Mouse (Mus musculus) CH12.LX (cell line): ENCODE data around the gene Akr1c20. TPM values are rescaled to one million over a fixed set of nuclear protein-coding genes. Genes with fewer than 3 reads are reported as not detected.

Source experiments
- DNase-seq: peaks from one replicate; pipeline ENCODE4 v3.0.0-alpha.2; 2013; ENCODE audit errors: extremely low read depth
- H3K27ac ChIP-seq: 2 replicates; pipeline ENCODE4 v1.5.1; 2012; ENCODE audit warnings: low read depth, mild to moderate bottlenecking, control low read depth, moderate library complexity; ENCODE audit not compliant: insufficient read depth
- H3K27me3 ChIP-seq: replicated peaks from 2 replicates; pipeline ENCODE3; 2012; ENCODE audit warnings: inconsistent platforms
- H3K36me3 ChIP-seq, 2 experiments: replicated peaks in 1 of 2; 2 replicates each; pipeline versions ENCODE3 to v1.6.1; 2012; ENCODE audit warnings: inconsistent platforms in 1 of 2, low read length in 1 of 2, mild to moderate bottlenecking in 1 of 2, mixed read lengths in 1 of 2, moderate library complexity in 1 of 2; ENCODE audit not compliant: control insufficient read depth in 1 of 2, insufficient read depth in 1 of 2
- H3K4me1 ChIP-seq, 2 experiments: 2 replicates each; pipeline ENCODE4 v1.6.1; 2012; ENCODE audit warnings: inconsistent platforms in 1 of 2, moderate library complexity in 1 of 2; ENCODE audit not compliant: insufficient read depth in 2 of 2, control insufficient read depth in 1 of 2
- H3K4me2 ChIP-seq: 2 replicates; pipeline ENCODE4 v1.6.1; 2012; ENCODE audit warnings: low read depth, mild to moderate bottlenecking, control low read depth; ENCODE audit not compliant: poor library complexity, insufficient read depth, severe bottlenecking
- H3K4me3 ChIP-seq, 3 experiments: fragments of 150-350 bp in 1 of 3; sonication (generic) in 1 of 3; replicated peaks in 1 of 3; 2 replicates each; pipeline versions ENCODE3 to v1.5.1; 2011 to 2012; ENCODE audit warnings: low read depth in 2 of 3, low read length in 2 of 3, mild to moderate bottlenecking in 2 of 3, moderate library complexity in 2 of 3, control low read depth in 1 of 3, improper control_type of control experiment in 1 of 3, inconsistent platforms in 1 of 3, mixed read lengths in 1 of 3; ENCODE audit not compliant: poor library complexity in 1 of 3
- H3K79me2 ChIP-seq: replicated peaks from 2 replicates; pipeline ENCODE4 v1.6.1; 2012; ENCODE audit warnings: mild to moderate bottlenecking, moderate library complexity; ENCODE audit not compliant: control insufficient read depth, poor library complexity, insufficient read depth, severe bottlenecking; ENCODE audit errors: extremely low read depth
- H3K9ac ChIP-seq: 2 replicates; pipeline ENCODE4 v1.6.1; 2012; ENCODE audit warnings: low read depth, mild to moderate bottlenecking, control low read depth, moderate library complexity; ENCODE audit not compliant: insufficient read depth
- H3K9me3 ChIP-seq: replicated peaks from 2 replicates; pipeline ENCODE3; 2012; ENCODE audit warnings: low read length, inconsistent platforms, mixed read lengths
- E2F4 ChIP-seq: IDR thresholded peaks from 2 replicates; pipeline ENCODE4 v1.6.1; 2011; ENCODE audit warnings: low read depth, low read length, improper control_type of control experiment; ENCODE audit not compliant: insufficient replicate concordance
- ETS1 ChIP-seq: conservative IDR thresholded peaks from 2 replicates; pipeline ENCODE4 v1.6.1; 2012; ENCODE audit warnings: low read depth, mild to moderate bottlenecking, inconsistent platforms, low read length, improper control_type of control experiment, moderate library complexity
- IRF4 ChIP-seq: IDR thresholded peaks from 2 replicates; pipeline ENCODE4 v1.6.1; 2014; ENCODE audit warnings: low read depth, mild to moderate bottlenecking, inconsistent platforms, low read length, improper control_type of control experiment
- JUN ChIP-seq: IDR thresholded peaks from 2 replicates; pipeline ENCODE4 v1.6.1; 2011; ENCODE audit warnings: low read depth, mild to moderate bottlenecking, low read length, improper control_type of control experiment, moderate library complexity; ENCODE audit not compliant: insufficient read depth
- MAZ ChIP-seq: IDR thresholded peaks from 2 replicates; pipeline ENCODE4 v1.6.1; 2012; ENCODE audit warnings: low read depth, mild to moderate bottlenecking, inconsistent platforms, low read length, improper control_type of control experiment, moderate library complexity
- MEF2A ChIP-seq: IDR thresholded peaks from 2 replicates; pipeline ENCODE4 v1.6.1; 2014; ENCODE audit warnings: low read depth, mild to moderate bottlenecking, inconsistent platforms, low read length, improper control_type of control experiment, borderline replicate concordance
- MXI1 ChIP-seq: IDR thresholded peaks from 2 replicates; pipeline ENCODE4 v1.6.1; 2011; ENCODE audit warnings: mild to moderate bottlenecking, low read depth, low read length, improper control_type of control experiment
- PAX5 ChIP-seq: IDR thresholded peaks from 2 replicates; pipeline ENCODE4 v1.6.1; 2012; ENCODE audit warnings: low read length, inconsistent platforms, mixed read lengths
- POLR2A ChIP-seq: IDR thresholded peaks from 2 replicates; pipeline ENCODE4 v1.6.1; 2011; ENCODE audit warnings: low read depth, mild to moderate bottlenecking, improper control_type of control experiment, low read length
- SIN3A ChIP-seq: IDR thresholded peaks from 2 replicates; pipeline ENCODE4 v1.6.1; 2012; ENCODE audit warnings: low read length, improper control_type of control experiment, inconsistent platforms
- TBP ChIP-seq: conservative IDR thresholded peaks from 2 replicates; pipeline ENCODE4 v1.6.1; 2011; ENCODE audit warnings: low read depth, low read length, improper control_type of control experiment
- USF1 ChIP-seq: IDR thresholded peaks from 2 replicates; pipeline ENCODE4 v1.6.1; 2014; ENCODE audit warnings: low read depth, mild to moderate bottlenecking, inconsistent platforms, low read length, improper control_type of control experiment
- USF2 ChIP-seq: conservative IDR thresholded peaks from 2 replicates; pipeline ENCODE4 v1.6.1; 2011; ENCODE audit warnings: low read depth, low read length, improper control_type of control experiment
- ZKSCAN1 ChIP-seq: IDR thresholded peaks from 2 replicates; pipeline ENCODE4 v1.6.1; 2012; ENCODE audit warnings: low read depth, inconsistent platforms, low read length, improper control_type of control experiment, borderline replicate concordance
- ZMIZ1 ChIP-seq: IDR thresholded peaks from 2 replicates; pipeline ENCODE4 v1.6.1; 2012; ENCODE audit warnings: low read depth, mild to moderate bottlenecking, inconsistent platforms, low read length, improper control_type of control experiment
- ZNF384 ChIP-seq: IDR thresholded peaks from 2 replicates; pipeline ENCODE4 v1.6.1; 2012; ENCODE audit warnings: low read depth, low read length, improper control_type of control experiment, inconsistent platforms
- dilution Hi-C: fragments of 300-500 bp; cut with MboI; formaldehyde crosslinking; loops from 2 replicates; pipeline ENCODE4 v1.14.3; 2020; ENCODE audit warnings: low sequenced_read_pairs; ENCODE audit not compliant: extremely low pct_unique_long_range_greater_than_20kb, extremely low pct_ligation_motif_present
- in situ Hi-C: fragments of 300-500 bp; cut with MboI; formaldehyde crosslinking; loops from 3 replicates; pipeline ENCODE4 v1.14.3; 2019; ENCODE audit warnings: low sequenced_read_pairs, low pct_ligation_motif_present, low pct_unique_long_range_greater_than_20kb, mixed read lengths
- polyA plus RNA-seq: library from polyadenylated mRNA; unstranded; fragments of >175 nt; gene quantifications from 2 replicates; pipeline ENCODE4 v1.2.1, GENCODE M21; 2012; ENCODE audit warnings: low read depth; ENCODE audit not compliant: insufficient read length
- total RNA-seq, 2 experiments: library from RNA; depleted of rRNA; stranded (reverse); fragments of 300-350 nt in 1 of 2; fragments of >200 nt in 1 of 2; gene quantifications; 2 replicates each; pipeline ENCODE4 v1.2.3; 2012 to 2014

Gene Akr1c20
- total and polyA plus RNA-seq, 3 experiments: not detected

- Histone ChIP-seq H3K4me2 (no peak overlapping the region), H3K36me3 (no peaks in the 10 kb centered on the region), H3K27ac (no peak overlapping the region), H3K27me3 (no peaks in the 10 kb centered on the region), H3K9me3 (no peaks in the 10 kb centered on the region), H3K79me2 (no peaks in the 10 kb centered on the region), H3K9ac (no peak overlapping the region), H3K4me1 (no peaks in the 10 kb centered on the region), H3K4me3 (no peak overlapping the region)
- dilution Hi-C loops (no loop called here), in situ Hi-C loops (no loop called here)
- DNase-seq: no peak
- TF ChIP-seq USF1: no peak
- no peak for TF ChIP-seq MXI1
- TF ChIP-seq JUN: no peak
- no peak for TF ChIP-seq USF2
- TF ChIP-seq PAX5: no peak
- no peak for TF ChIP-seq ZKSCAN1
- no peak for TF ChIP-seq IRF4
- TF ChIP-seq SIN3A: no peak
- no peak for TF ChIP-seq ETS1
- TF ChIP-seq TBP: no peak
- TF ChIP-seq ZMIZ1: no peak
Observed at GRCm38 (mm10) chr13:4560500-4560899, 37.4 kb upstream of the Akr1c20 start.

- Histone ChIP-seq H3K79me2 (no peaks in the 10 kb centered on the region), H3K27ac (no peak overlapping the region), H3K9ac (no peak overlapping the region), H3K4me2 (no peak overlapping the region), H3K4me3 (no peak overlapping the region), H3K4me1 (no peaks in the 10 kb centered on the region), H3K36me3 (no peaks in the 10 kb centered on the region), H3K9me3 (no peaks in the 10 kb centered on the region), H3K27me3 (no peaks in the 10 kb centered on the region)
- dilution Hi-C loops: no loop called here
- in situ Hi-C loops: no loop called here
- TF ChIP-seq ZNF384 (no peak), MEF2A (no peak), MXI1 (no peak), POLR2A (no peak), PAX5 (no peak), ETS1 (no peak), E2F4 (no peak), MAZ (no peak)
- DNase-seq: no peak
Observed at GRCm38 (mm10) chr13:4559143-4559542, 36.0 kb upstream of the Akr1c20 start.
